Mouse (Mus musculus): ENCODE results near the gene Cenpo. TPM values are rescaled to one million over a fixed set of nuclear protein-coding genes. Genes with fewer than 3 reads are reported as not detected.

Cenpo gene
- polyA plus RNA-seq, 2 experiments from 2014 or later = 22.5 to 36.8 TPM

Other genes with a start within 250 kb of the Cenpo start
- gene Efr3b, start 195.4 kb downstream of the Cenpo start, polyA plus RNA-seq (2017; shearing (Covaris generic)) = under 1 TPM; 0.11 to 0.61 TPM
- 1 to 10 TPM; 2.3 to 4.9 TPM for gene Dnajc27, start 151.7 kb downstream of the Cenpo start, polyA plus RNA-seq (2017; shearing (Covaris generic))
- 1 to 10 TPM; 3.8 to 5.3 TPM for gene Adcy3, start 101.2 kb downstream of the Cenpo start, polyA plus RNA-seq (2017; shearing (Covaris generic))
- gene Ptrhd1, start 267 bp downstream of the Cenpo start, polyA plus RNA-seq (2017; shearing (Covaris generic)) = 1 to 10 TPM; 4.1 to 4.5 TPM
- gene Ncoa1, start 242.9 kb upstream of the Cenpo start, polyA plus RNA-seq (2017; shearing (Covaris generic)) = 10 to 100 TPM; 12.5 to 14.6 TPM